Mouse (Mus musculus) hindbrain, postnatal 0 days (tissue): Measurements from ENCODE around the gene Bhlha9. TPM values are rescaled to one million over a fixed set of nuclear protein-coding genes. Genes with fewer than 3 reads are reported as not detected.
A peak's percentile ranks its signal among the peaks of the same experiment; 100 is the strongest.

Experiments
- ATAC-seq: fragments of 200-750 bp; cut with Nextera tagmentation; 2 replicates; pipeline ENCODE4 v1.8.0; 2017; ENCODE audit warnings: mild to moderate bottlenecking, moderate TSS enrichment, moderate library complexity
- DNase-seq: peaks from one replicate; pipeline ENCODE4 v3.0.0-alpha.2; 2015; ENCODE audit warnings: low spot score
- H3K27ac ChIP-seq: fragments of 300-500 bp; sonication (generic); 2 replicates; pipeline ENCODE4 v1.5.1; 2014; ENCODE audit warnings: mild to moderate bottlenecking
- H3K27me3 ChIP-seq: fragments of 300-500 bp; sonication (generic); 2 replicates; pipeline ENCODE4 v1.6.1; 2014; ENCODE audit warnings: low read length, mixed read lengths; ENCODE audit not compliant: insufficient read depth
- H3K36me3 ChIP-seq: fragments of 300-500 bp; sonication (generic); 2 replicates; pipeline ENCODE4 v1.6.1; 2014; ENCODE audit warnings: low read length, mixed read lengths; ENCODE audit not compliant: insufficient read depth
- H3K4me1 ChIP-seq: fragments of 300-500 bp; sonication (generic); 2 replicates; pipeline ENCODE4 v1.6.1; 2014; ENCODE audit warnings: antibody characterized with exemption, low read length, mixed read lengths; ENCODE audit not compliant: insufficient read depth
- H3K4me2 ChIP-seq: fragments of 300-500 bp; sonication (generic); 2 replicates; pipeline ENCODE4 v1.6.1; 2014; ENCODE audit warnings: low read depth, mild to moderate bottlenecking, low read length, moderate library complexity, mixed read lengths
- H3K4me3 ChIP-seq: fragments of 300-500 bp; sonication (generic); 2 replicates; pipeline ENCODE4 v1.5.1; 2014; ENCODE audit warnings: low read length
- H3K9ac ChIP-seq: fragments of 300-500 bp; sonication (generic); replicated peaks from 2 replicates; pipeline ENCODE4 v1.6.1; 2014; ENCODE audit warnings: mild to moderate bottlenecking, low read length, moderate library complexity, mixed read lengths
- H3K9me3 ChIP-seq: fragments of 300-500 bp; sonication (generic); 2 replicates; pipeline ENCODE4 v1.6.1; 2016; ENCODE audit warnings: low read length, mixed read lengths
- CTCF ChIP-seq: IDR thresholded peaks from 2 replicates; pipeline ENCODE4 v1.5.1; 2016; ENCODE audit warnings: antibody characterized with exemption, control low read depth, low read depth
- WGBS: fragments of 180-500 bp; shearing (Covaris S2); extraction: QIAGEN DNeasy Blood & Tissue Kit; methylation state at CpG from one replicate; pipeline ENCODE4 v1.1.7; 2014; 5-methylcytosine and 5-hydroxymethylcytosine counted together
- polyA plus RNA-seq: library from polyadenylated mRNA; unstranded; fragments of >200 nt; fragmentation: Nextera tagmentation; extraction: Ambion mirVana; gene quantifications from 2 replicates; pipeline ENCODE4 v1.2.1, GENCODE M21; 2015
- total RNA-seq: library from RNA; depleted of rRNA; stranded (reverse); fragments of >200 nt; gene quantifications from 2 replicates; pipeline ENCODE4 v1.2.3, GENCODE M21; 2014; rRNA removed

Gene Bhlha9
- total RNA-seq (1.2 and 2.0 TPM in 2 replicates), polyA plus RNA-seq (2.1 and 3.2 TPM in 2 replicates)

GRCm38 (mm10) chr11:76671871-76672475 is at the start of gene Bhlha9:
Gene Bhlha9, plus strand, starts transcription at chr11:76672470.
- no peak for TF ChIP-seq CTCF
- peaks cover 7% of the 10 kb centered on the region; the same call in 1 of the 2 replicates for H3K4me1 ChIP-seq
- peak within 1 kb of the TSS; percentile 47 for H3K9ac ChIP-seq
- 53% methylated on average over 15 of the region's 15 CpGs for WGBS
- peaks cover 12% of the 10 kb centered on the region for H3K27me3 ChIP-seq
- peak within 1 kb of the TSS; percentile 64; the same call in 1 of the 2 replicates for H3K27ac ChIP-seq
- H3K36me3 ChIP-seq = no peaks in the 10 kb centered on the region
- peak; percentile 19 for DNase-seq
- peak within 1 kb of the TSS; percentile 67 for H3K4me2 ChIP-seq
- H3K4me3 ChIP-seq = peak within 1 kb of the TSS; percentile 32
- H3K9me3 ChIP-seq = no peaks in the 10 kb centered on the region
- ATAC-seq = peak; percentile 39; the same call in 1 of the 2 replicates

GRCm38 (mm10) chr11:76622566-76623205 is 49.6 kb upstream of the Bhlha9 start:
- peak overlapping the region; percentile 61 for H3K9ac ChIP-seq
- DNase-seq (no peak), ATAC-seq (peak; percentile 30; the same call in 1 of the 2 replicates)
- H3K36me3 ChIP-seq = no peaks in the 10 kb centered on the region
- WGBS = under 1% methylated on average over 57 of the region's 66 CpGs
- TF ChIP-seq CTCF = no peak
- H3K4me3 ChIP-seq = peak overlapping the region; percentile 67
- H3K4me1 ChIP-seq = peaks cover 11% of the 10 kb centered on the region
- peak overlapping the region; percentile 36; the same call in 1 of the 2 replicates for H3K27ac ChIP-seq
- no peaks in the 10 kb centered on the region for H3K9me3 ChIP-seq
- peak overlapping the region; percentile 99 for H3K4me2 ChIP-seq
- 0 out of 2 replicates have a peak, but pooled peaks cover 5% of the 10 kb centered on the region for H3K27me3 ChIP-seq

- 1% methylated on average over 70 of the region's 72 CpGs for WGBS
- Histone ChIP-seq H3K27me3 (0 out of 2 replicates have a peak, but pooled peaks cover 5% of the 10 kb centered on the region), H3K4me2 (peak overlapping the region; percentile 99), H3K36me3 (no peaks in the 10 kb centered on the region), H3K9me3 (no peaks in the 10 kb centered on the region), H3K27ac (peak overlapping the region; percentile 36), H3K9ac (peak overlapping the region; percentile 61), H3K4me3 (peak overlapping the region; percentile 67), H3K4me1 (peaks cover 11% of the 10 kb centered on the region)
- TF ChIP-seq CTCF = no peak
- ATAC-seq (peak; percentile 86), DNase-seq (peak; percentile 82)
Measured at GRCm38 (mm10) chr11:76623206-76623961, 48.9 kb upstream of the Bhlha9 start.

GRCm38 (mm10) chr11:76624071-76624470 is 48.2 kb upstream of the Bhlha9 start:
- Histone ChIP-seq H3K4me1 (peaks cover 11% of the 10 kb centered on the region), H3K27ac (no peak overlapping the region), H3K27me3 (0 out of 2 replicates have a peak, but pooled peaks cover 5% of the 10 kb centered on the region), H3K4me2 (peak overlapping the region; percentile 99; the same call in 1 of the 2 replicates), H3K9ac (no peak overlapping the region), H3K4me3 (peak overlapping the region; percentile 67; the same call in 1 of the 2 replicates), H3K36me3 (no peaks in the 10 kb centered on the region), H3K9me3 (no peaks in the 10 kb centered on the region)
- no peak for ATAC-seq
- WGBS = 61% methylated on average over 10 of the region's 10 CpGs
- DNase-seq = no peak
- TF ChIP-seq CTCF = no peak

- Histone ChIP-seq H3K9me3 (no peaks in the 10 kb centered on the region), H3K4me1 (peaks cover 11% of the 10 kb centered on the region), H3K27me3 (0 out of 2 replicates have a peak, but pooled peaks cover 5% of the 10 kb centered on the region), H3K36me3 (no peaks in the 10 kb centered on the region), H3K9ac (no peak overlapping the region), H3K4me3 (no peak overlapping the region), H3K4me2 (no peak overlapping the region), H3K27ac (no peak overlapping the region)
- no peak for TF ChIP-seq CTCF
- ATAC-seq (no peak), DNase-seq (no peak)
- WGBS = 88% methylated on average over 3 of the region's 3 CpGs
Measured at GRCm38 (mm10) chr11:76624881-76625280, 47.4 kb upstream of the Bhlha9 start.

GRCm38 (mm10) chr11:76628613-76629012 is 43.7 kb upstream of the Bhlha9 start:
- 74% methylated on average over 5 of the region's 5 CpGs for WGBS
- Histone ChIP-seq H3K4me2 (no peak overlapping the region), H3K36me3 (no peaks in the 10 kb centered on the region), H3K27ac (no peak overlapping the region), H3K9ac (no peak overlapping the region), H3K9me3 (no peaks in the 10 kb centered on the region), H3K4me3 (no peak overlapping the region), H3K4me1 (no peaks in the 10 kb centered on the region), H3K27me3 (no peaks in the 10 kb centered on the region)
- ATAC-seq (no peak), DNase-seq (no peak)
- TF ChIP-seq CTCF = no peak
